Mouse (Mus musculus) hindbrain, embryonic 11.5 days (tissue): ENCODE measurements at regions not wholly inside any gene's neighbourhood (a gene's known extent, or its start where the extent isn't known, plus 50 kb on each side); places are given as distances from the start of the nearest gene placed in this dataset.

ENCODE experiments used
- ATAC-seq: fragments of 200-750 bp; cut with Nextera tagmentation; 2 replicates; pipeline ENCODE4 v1.8.0; 2017; ENCODE audit warnings: mild to moderate bottlenecking, moderate TSS enrichment, moderate library complexity; ENCODE audit not compliant: low FRiP score
- DNase-seq: peaks from one replicate; pipeline ENCODE4 v3.0.0-alpha.2; 2015; ENCODE audit warnings: low spot score
- H3K27ac ChIP-seq: fragments of 300-500 bp; sonication (generic); 2 replicates; pipeline ENCODE4 v1.5.1; 2014; ENCODE audit warnings: mild to moderate bottlenecking, low read depth, low read length
- H3K27me3 ChIP-seq: fragments of 300-500 bp; sonication (generic); 2 replicates; pipeline ENCODE4 v1.6.1; 2014; ENCODE audit warnings: mild to moderate bottlenecking, low read length, moderate library complexity, mixed read lengths; ENCODE audit not compliant: control insufficient read depth, insufficient read depth
- H3K36me3 ChIP-seq: fragments of 300-500 bp; sonication (generic); 2 replicates; pipeline ENCODE4 v1.6.1; 2014; ENCODE audit warnings: mild to moderate bottlenecking, low read length, moderate library complexity, mixed read lengths; ENCODE audit not compliant: control insufficient read depth, insufficient read depth
- H3K4me1 ChIP-seq: fragments of 300-500 bp; sonication (generic); replicated peaks from 2 replicates; pipeline ENCODE4 v1.6.1; 2014; ENCODE audit warnings: low read length, mixed read lengths; ENCODE audit not compliant: control insufficient read depth, insufficient read depth
- H3K4me2 ChIP-seq: fragments of 300-500 bp; sonication (generic); replicated peaks from 2 replicates; pipeline ENCODE4 v1.6.1; 2014; ENCODE audit warnings: mild to moderate bottlenecking, low read depth, low read length
- H3K4me3 ChIP-seq: fragments of 300-500 bp; sonication (generic); 2 replicates; pipeline ENCODE4 v1.5.1; 2014; ENCODE audit warnings: low read depth, low read length
- H3K9ac ChIP-seq: fragments of 300-500 bp; sonication (generic); 2 replicates; pipeline ENCODE4 v1.6.1; 2014; ENCODE audit warnings: low read depth, low read length
- H3K9me3 ChIP-seq: fragments of 300-500 bp; sonication (generic); 2 replicates; pipeline ENCODE4 v1.6.1; 2016; ENCODE audit warnings: low read length; ENCODE audit not compliant: control insufficient read depth
- WGBS: fragments of 180-500 bp; shearing (Covaris S2); extraction: QIAGEN DNeasy Blood & Tissue Kit; methylation state at CpG from one replicate; pipeline ENCODE4 v1.1.7; 2014; 5-methylcytosine and 5-hydroxymethylcytosine counted together

DNA sequence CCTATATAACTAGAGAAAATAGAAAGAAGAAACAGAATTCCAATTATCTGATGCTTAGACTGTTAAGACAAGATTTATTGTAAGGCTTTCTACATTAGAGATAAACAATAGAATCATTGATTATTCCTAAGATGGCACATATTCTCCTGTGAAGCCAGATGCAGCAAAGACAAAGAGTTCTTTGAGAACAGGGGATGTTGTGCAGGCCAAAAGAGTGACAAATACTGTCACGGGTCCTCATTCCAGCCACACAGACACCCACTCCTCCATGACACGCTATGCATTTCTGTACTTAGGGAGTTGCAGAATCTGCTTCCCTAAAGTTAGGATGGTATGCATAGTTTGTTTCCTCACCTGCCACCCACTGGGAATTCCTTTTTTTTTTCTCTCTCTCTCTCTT lies 245.2 kb downstream of the Sv2b start:
- 76% methylated on average over 2 of the region's 2 CpGs for WGBS
- H3K4me2 ChIP-seq = no peak overlapping the region

DNA sequence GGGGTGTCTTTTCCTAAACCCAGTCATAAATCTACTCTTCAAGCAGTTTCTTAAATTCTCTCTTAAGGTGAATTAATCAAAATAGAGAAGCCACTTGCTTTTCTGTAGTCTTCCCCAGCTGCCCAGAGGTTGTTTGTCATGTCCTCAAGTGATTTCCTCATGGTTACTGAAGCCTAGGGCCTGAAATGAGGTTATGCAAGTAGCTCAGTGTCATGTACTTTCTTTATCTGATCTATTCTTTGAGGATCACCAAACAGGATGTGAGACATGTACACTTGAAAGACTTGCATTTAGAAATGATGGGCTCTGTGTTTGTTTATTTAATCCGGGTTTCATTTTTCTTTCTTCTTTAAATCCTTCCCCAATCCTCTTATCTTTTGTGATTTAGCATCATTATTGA lies 258.8 kb downstream of the Sv2b start:
- Histone ChIP-seq H3K27ac (no peak overlapping the region), H3K36me3 (no peaks in the 10 kb centered on the region), H3K27me3 (no peaks in the 10 kb centered on the region), H3K4me1 (no peaks in the 10 kb centered on the region), H3K9me3 (no peaks in the 10 kb centered on the region), H3K9ac (no peak overlapping the region), H3K4me3 (no peak overlapping the region), H3K4me2 (no peak overlapping the region)
- DNase-seq (no peak), ATAC-seq (no peak)
- 88% methylated on average over 1 of the region's 1 CpGs for WGBS

More for the DNA sequence above, 245.2 kb downstream of the Sv2b start:
- H3K9ac ChIP-seq = no peak overlapping the region
- H3K4me3 ChIP-seq = no peak overlapping the region
- no peak for ATAC-seq
- no peaks in the 10 kb centered on the region for H3K27me3 ChIP-seq
- no peak overlapping the region for H3K27ac ChIP-seq
- no peaks in the 10 kb centered on the region for H3K4me1 ChIP-seq
- no peaks in the 10 kb centered on the region for H3K36me3 ChIP-seq
- DNase-seq = no peak
- H3K9me3 ChIP-seq = no peaks in the 10 kb centered on the region

DNA sequence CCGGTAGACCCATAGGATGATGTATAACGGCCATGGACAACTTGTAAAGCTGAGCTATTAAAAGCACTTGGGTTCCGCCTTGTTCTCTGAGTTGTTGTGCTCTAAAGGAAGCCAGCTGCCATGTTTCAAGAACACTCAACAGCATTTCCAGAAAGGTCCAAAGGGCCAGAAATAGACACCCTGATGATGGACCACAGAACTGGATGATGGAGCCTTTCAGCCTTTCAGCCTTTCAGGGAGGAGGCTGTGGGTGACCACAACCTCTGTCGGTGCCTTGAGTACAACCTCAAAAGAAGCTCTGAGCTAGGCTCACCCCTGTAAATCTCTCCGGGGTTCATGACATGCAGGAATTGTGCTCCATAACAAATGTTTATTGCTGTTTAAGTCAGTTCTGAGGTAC lies 259.3 kb downstream of the Sv2b start:
- no peak overlapping the region for H3K4me3 ChIP-seq
- no peaks in the 10 kb centered on the region for H3K9me3 ChIP-seq
- 91% methylated on average over 5 of the region's 5 CpGs for WGBS
- ATAC-seq = no peak
- H3K9ac ChIP-seq = no peak overlapping the region
- H3K36me3 ChIP-seq = no peaks in the 10 kb centered on the region
- no peaks in the 10 kb centered on the region for H3K4me1 ChIP-seq
- no peak for DNase-seq
- no peaks in the 10 kb centered on the region for H3K27me3 ChIP-seq
- no peak overlapping the region for H3K27ac ChIP-seq
- H3K4me2 ChIP-seq = no peak overlapping the region

DNA sequence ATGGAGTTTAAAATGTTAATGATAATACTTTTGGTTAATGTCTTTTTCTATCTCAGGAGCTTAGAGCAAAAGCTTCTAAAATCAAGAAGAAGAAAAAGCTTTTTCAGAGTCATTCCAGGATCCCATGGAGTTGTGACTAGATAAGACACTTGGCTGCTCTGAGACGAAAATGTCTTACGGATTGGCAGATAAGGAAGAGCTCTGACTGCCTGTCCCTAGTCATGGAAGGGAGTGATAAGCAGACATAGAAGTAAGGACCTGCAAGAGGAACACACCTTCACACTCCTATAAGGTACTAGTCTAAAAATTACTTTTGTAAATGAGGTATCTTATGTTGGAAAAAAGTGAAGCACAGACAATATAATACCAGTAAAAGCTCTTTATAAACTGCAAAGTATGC lies 260.2 kb downstream of the Sv2b start:
- DNase-seq (no peak), ATAC-seq (no peak)
- Histone ChIP-seq H3K4me2 (no peak overlapping the region), H3K4me1 (no peaks in the 10 kb centered on the region), H3K27ac (no peak overlapping the region), H3K27me3 (no peaks in the 10 kb centered on the region), H3K36me3 (no peaks in the 10 kb centered on the region), H3K4me3 (no peak overlapping the region), H3K9ac (no peak overlapping the region), H3K9me3 (no peaks in the 10 kb centered on the region)
- 94% methylated on average over 2 of the region's 2 CpGs for WGBS

- no peaks in the 10 kb centered on the region for H3K4me1 ChIP-seq
- H3K9ac ChIP-seq = no peak overlapping the region
- no peaks in the 10 kb centered on the region for H3K27me3 ChIP-seq
- H3K27ac ChIP-seq = no peak overlapping the region
- DNase-seq (no peak), ATAC-seq (no peak)
- H3K36me3 ChIP-seq = no peaks in the 10 kb centered on the region
- H3K4me2 ChIP-seq = no peak overlapping the region
- no peaks in the 10 kb centered on the region for H3K9me3 ChIP-seq
- no peak overlapping the region for H3K4me3 ChIP-seq
- WGBS = 86% methylated on average over 3 of the region's 3 CpGs
Observed at GRCm38 (mm10) chr7:75047827-75048226, 261.2 kb downstream of the Sv2b start.

DNA sequence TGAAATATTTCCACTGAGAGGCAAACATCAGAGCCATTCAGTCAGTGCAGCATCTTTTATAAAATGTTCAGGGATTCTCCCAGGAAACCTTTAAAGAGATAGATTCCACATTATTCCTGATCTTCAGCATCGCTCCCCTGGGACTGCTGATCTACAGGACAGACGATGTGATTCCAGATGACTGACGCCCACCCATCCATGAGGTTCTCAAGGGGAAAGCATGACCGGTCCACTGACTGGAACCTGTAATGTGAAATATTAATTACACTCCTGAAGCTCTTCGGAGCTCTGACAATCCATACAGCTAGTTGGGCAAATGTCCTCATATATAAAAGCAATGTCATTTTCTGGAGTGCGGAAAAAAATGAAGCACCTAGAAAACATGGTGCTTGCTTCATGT lies 268.2 kb downstream of the Sv2b start:
- 81% methylated on average over 6 of the region's 6 CpGs for WGBS
- no peak overlapping the region for H3K27ac ChIP-seq
- ATAC-seq = no peak

DNA sequence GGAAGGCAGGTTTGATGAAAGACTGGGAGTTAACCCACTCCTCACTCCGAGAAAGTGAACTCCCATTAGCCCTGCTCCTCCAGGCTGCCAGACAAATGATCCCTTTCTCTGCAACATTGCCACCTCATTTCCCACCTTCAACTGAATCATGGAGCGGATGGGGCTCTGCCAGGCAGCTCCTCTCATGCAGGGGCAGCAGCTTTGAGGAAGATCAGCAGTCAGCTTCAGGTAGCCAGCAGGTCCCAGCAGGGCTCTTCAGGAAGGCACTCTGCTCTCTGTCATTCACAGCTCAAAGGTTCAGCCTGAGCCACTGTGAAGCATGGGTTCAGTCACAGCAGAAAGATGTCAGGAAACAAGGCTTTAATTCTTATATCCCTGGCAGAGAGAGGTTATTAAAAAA lies 282.9 kb downstream of the Sv2b start:
- no peaks in the 10 kb centered on the region for H3K4me1 ChIP-seq
- DNase-seq (no peak), ATAC-seq (no peak)
- H3K4me3 ChIP-seq = no peak overlapping the region
- no peak overlapping the region for H3K27ac ChIP-seq
- H3K4me2 ChIP-seq = no peak overlapping the region
- no peaks in the 10 kb centered on the region for H3K27me3 ChIP-seq
- H3K9ac ChIP-seq = no peak overlapping the region
- no peaks in the 10 kb centered on the region for H3K9me3 ChIP-seq
- 58% methylated on average over 2 of the region's 2 CpGs for WGBS
- no peaks in the 10 kb centered on the region for H3K36me3 ChIP-seq

More for the DNA sequence above, 268.2 kb downstream of the Sv2b start:
- no peaks in the 10 kb centered on the region for H3K9me3 ChIP-seq
- H3K4me2 ChIP-seq = no peak overlapping the region
- no peaks in the 10 kb centered on the region for H3K36me3 ChIP-seq
- H3K4me1 ChIP-seq = no peaks in the 10 kb centered on the region
- no peak overlapping the region for H3K9ac ChIP-seq
- H3K27me3 ChIP-seq = no peaks in the 10 kb centered on the region
- no peak for DNase-seq
- no peak overlapping the region for H3K4me3 ChIP-seq

- H3K36me3 ChIP-seq = no peaks in the 10 kb centered on the region
- no peak overlapping the region for H3K27ac ChIP-seq
- ATAC-seq (no peak), DNase-seq (peak; percentile 12)
- no peak overlapping the region for H3K4me2 ChIP-seq
- WGBS = 49% methylated on average over 6 of the region's 6 CpGs
- H3K4me1 ChIP-seq = no peaks in the 10 kb centered on the region
- no peak overlapping the region for H3K4me3 ChIP-seq
- H3K27me3 ChIP-seq = no peaks in the 10 kb centered on the region
- H3K9me3 ChIP-seq = no peaks in the 10 kb centered on the region
- H3K9ac ChIP-seq = no peak overlapping the region
Observed at GRCm38 (mm10) chr7:75021966-75022365, 287.1 kb downstream of the Sv2b start.

DNA sequence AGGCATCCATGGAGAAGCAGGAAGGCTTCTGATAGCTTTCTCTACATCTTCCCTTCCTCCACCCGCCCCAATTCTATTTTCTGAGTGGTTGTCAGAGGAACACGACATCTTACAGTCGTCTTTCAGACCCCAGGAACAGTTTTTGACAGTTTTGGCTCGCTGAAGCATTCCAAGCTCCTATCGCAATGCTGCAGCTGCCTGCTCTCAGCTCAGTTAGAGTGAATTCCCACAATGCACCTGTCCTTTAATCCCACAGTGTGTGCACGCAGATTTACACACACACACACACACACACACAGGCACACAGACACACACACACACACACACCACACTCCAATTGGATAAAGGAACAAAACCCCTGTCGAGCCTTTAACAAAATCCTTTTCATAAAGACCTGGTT lies 290.4 kb downstream of the Sv2b start:
- Histone ChIP-seq H3K9ac (no peak overlapping the region), H3K4me2 (no peak overlapping the region), H3K36me3 (no peaks in the 10 kb centered on the region), H3K27ac (no peak overlapping the region), H3K27me3 (no peaks in the 10 kb centered on the region), H3K9me3 (no peaks in the 10 kb centered on the region), H3K4me3 (no peak overlapping the region), H3K4me1 (no peaks in the 10 kb centered on the region)
- DNase-seq = no peak
- no peak for ATAC-seq
- 75% methylated on average over 7 of the region's 7 CpGs for WGBS
